Mouse (Mus musculus) ES-E14 (cell line): ENCODE data around the gene Gucy1a1.

Experiments used
- CHD2 ChIP-seq: IDR thresholded peaks from 2 replicates; pipeline ENCODE4 v1.6.1; 2014; ENCODE audit warnings: mild to moderate bottlenecking, low read depth, low read length, inconsistent platforms
- HCFC1 ChIP-seq: IDR thresholded peaks from 2 replicates; pipeline ENCODE4 v1.6.1; 2012; ENCODE audit warnings: low read length, inconsistent platforms, borderline replicate concordance; ENCODE audit not compliant: insufficient read depth
- MAFK ChIP-seq: IDR thresholded peaks from 2 replicates; pipeline ENCODE4 v1.6.1; 2014; ENCODE audit warnings: mild to moderate bottlenecking, low read depth, low read length, inconsistent platforms; ENCODE audit not compliant: insufficient read depth
- ZC3H11A ChIP-seq: IDR thresholded peaks from 2 replicates; pipeline ENCODE4 v1.6.1; 2012; ENCODE audit warnings: low read depth, mild to moderate bottlenecking, inconsistent platforms, low read length, borderline replicate concordance
- ZNF384 ChIP-seq: IDR thresholded peaks from 2 replicates; pipeline ENCODE4 v1.6.1; 2012; ENCODE audit warnings: low read depth, low read length, inconsistent platforms

GRCm38 (mm10) chr3:82167064-82167463, 21.5 kb upstream of the Gucy1a1 start:
- no peak for TF ChIP-seq CHD2
- no peak for TF ChIP-seq MAFK
- no peak for TF ChIP-seq ZC3H11A
- TF ChIP-seq ZNF384: no peak
- no peak for TF ChIP-seq HCFC1
